Mouse (Mus musculus) limb, embryonic 10.5 days (tissue): ENCODE data around the gene Pak6. TPM values are rescaled to one million over a fixed set of nuclear protein-coding genes. Genes with fewer than 3 reads are reported as not detected.
A peak's percentile ranks its signal among the peaks of the same experiment; 100 is the strongest.

Experiments
- DNase-seq: peaks from one replicate; pipeline ENCODE4 v3.0.0-alpha.2; 2017; ENCODE audit warnings: low spot score
- H3K27ac ChIP-seq: fragments of 300-500 bp; sonication (generic); 2 replicates; pipeline ENCODE4 v1.5.1; 2016; ENCODE audit warnings: mild to moderate bottlenecking
- H3K27me3 ChIP-seq: fragments of 300-500 bp; sonication (generic); 2 replicates; pipeline ENCODE4 v1.6.1; 2016; ENCODE audit warnings: low read depth, mild to moderate bottlenecking; ENCODE audit not compliant: poor library complexity, severe bottlenecking
- H3K36me3 ChIP-seq: fragments of 300-500 bp; sonication (generic); 2 replicates; pipeline ENCODE4 v1.6.1; 2016; ENCODE audit warnings: mild to moderate bottlenecking, moderate library complexity
- H3K4me1 ChIP-seq: fragments of 300-500 bp; sonication (generic); 2 replicates; pipeline ENCODE4 v1.6.1; 2016
- H3K4me3 ChIP-seq: fragments of 300-500 bp; sonication (generic); 2 replicates; pipeline ENCODE4 v1.5.1; 2016; ENCODE audit warnings: mild to moderate bottlenecking, moderate library complexity
- H3K9me3 ChIP-seq: fragments of 300-500 bp; sonication (generic); replicated peaks from 2 replicates; pipeline ENCODE4 v1.6.1; 2016; ENCODE audit warnings: mild to moderate bottlenecking
- WGBS: fragments of 180-500 bp; shearing (Covaris S2); methylation state at CpG from one replicate; pipeline ENCODE4 v1.1.7; 2016; 5-methylcytosine and 5-hydroxymethylcytosine counted together
- polyA plus RNA-seq: library from polyadenylated mRNA; unstranded; fragments of >200 nt; fragmentation: Nextera tagmentation; extraction: Ambion mirVana; gene quantifications from 2 replicates; pipeline ENCODE4 v1.2.1, GENCODE M21; 2016

Gene Pak6
- polyA plus RNA-seq, 1 experiment from 2014 or later: 0.65 TPM

- H3K4me3 ChIP-seq: no peak overlapping the region
- peaks cover 79% of the 10 kb centered on the region for H3K27me3 ChIP-seq
- H3K27ac ChIP-seq: no peak overlapping the region
- no peaks in the 10 kb centered on the region for H3K36me3 ChIP-seq
- H3K9me3 ChIP-seq: no peaks in the 10 kb centered on the region
- H3K4me1 ChIP-seq: peaks cover 5% of the 10 kb centered on the region
- WGBS: 77% methylated on average over 1 of the region's 1 CpGs
- DNase-seq: no peak
Observed at GRCm38 (mm10) chr2:118671728-118672127, 8.6 kb downstream of the Pak6 start.

GRCm38 (mm10) chr2:118673686-118674465 is 10.8 kb downstream of the Pak6 start:
- 25% methylated on average over 15 of the region's 15 CpGs for WGBS

GRCm38 (mm10) chr2:118674500-118674899 is 11.4 kb downstream of the Pak6 start:
- Histone ChIP-seq H3K9me3 (no peaks in the 10 kb centered on the region), H3K27ac (no peak overlapping the region), H3K36me3 (no peaks in the 10 kb centered on the region), H3K4me1 (peaks cover 16% of the 10 kb centered on the region), H3K27me3 (peaks cover 99% of the 10 kb centered on the region), H3K4me3 (no peak overlapping the region)
- 7% methylated on average over 7 of the region's 7 CpGs for WGBS
- no peak for DNase-seq

More at GRCm38 (mm10) chr2:118673686-118674465, 10.8 kb downstream of the Pak6 start:
- H3K4me3 ChIP-seq: no peak overlapping the region
- no peaks in the 10 kb centered on the region for H3K36me3 ChIP-seq
- H3K27me3 ChIP-seq: peaks cover 99% of the 10 kb centered on the region
- peaks cover 16% of the 10 kb centered on the region for H3K4me1 ChIP-seq
- no peaks in the 10 kb centered on the region for H3K9me3 ChIP-seq
- DNase-seq: no peak
- no peak overlapping the region for H3K27ac ChIP-seq

GRCm38 (mm10) chr2:118676839-118677741 is 14.0 kb downstream of the Pak6 start:
- Histone ChIP-seq H3K36me3 (no peaks in the 10 kb centered on the region), H3K27ac (peak overlapping the region; percentile 54; the same call in 1 of the 2 replicates), H3K4me1 (peaks cover 16% of the 10 kb centered on the region), H3K27me3 (peaks cover 94% of the 10 kb centered on the region), H3K9me3 (no peaks in the 10 kb centered on the region), H3K4me3 (peak overlapping the region; percentile 56)
- peak; percentile 59 for DNase-seq
- WGBS: 1% methylated on average over 82 of the region's 89 CpGs

GRCm38 (mm10) chr2:118677817-118678216 is 14.7 kb downstream of the Pak6 start:
- H3K4me3 ChIP-seq: peak overlapping the region; percentile 56
- H3K36me3 ChIP-seq: no peaks in the 10 kb centered on the region
- H3K4me1 ChIP-seq: peaks cover 23% of the 10 kb centered on the region
- no peaks in the 10 kb centered on the region for H3K9me3 ChIP-seq
- no peak for DNase-seq
- H3K27ac ChIP-seq: peak overlapping the region; percentile 54; the same call in 1 of the 2 replicates
- peaks cover 93% of the 10 kb centered on the region for H3K27me3 ChIP-seq
- 8% methylated on average over 4 of the region's 4 CpGs for WGBS

GRCm38 (mm10) chr2:118679577-118679976 is 16.5 kb downstream of the Pak6 start:
- no peak overlapping the region for H3K4me3 ChIP-seq
- 84% methylated on average over 3 of the region's 3 CpGs for WGBS
- DNase-seq: no peak
- H3K9me3 ChIP-seq: no peaks in the 10 kb centered on the region
- H3K4me1 ChIP-seq: peaks cover 25% of the 10 kb centered on the region
- no peaks in the 10 kb centered on the region for H3K36me3 ChIP-seq
- peaks cover 80% of the 10 kb centered on the region for H3K27me3 ChIP-seq
- no peak overlapping the region for H3K27ac ChIP-seq

- Histone ChIP-seq H3K36me3 (no peaks in the 10 kb centered on the region), H3K4me1 (peaks cover 25% of the 10 kb centered on the region), H3K27ac (no peak overlapping the region), H3K9me3 (no peaks in the 10 kb centered on the region), H3K4me3 (no peak overlapping the region), H3K27me3 (peaks cover 67% of the 10 kb centered on the region)
- no peak for DNase-seq
- WGBS: 92% methylated on average over 6 of the region's 6 CpGs
Observed at GRCm38 (mm10) chr2:118680926-118681325, 17.8 kb downstream of the Pak6 start.

- Histone ChIP-seq H3K27ac (no peak overlapping the region; the same call in 1 of the 2 replicates), H3K4me3 (no peak overlapping the region), H3K9me3 (no peaks in the 10 kb centered on the region), H3K4me1 (peaks cover 14% of the 10 kb centered on the region), H3K27me3 (peaks cover 49% of the 10 kb centered on the region), H3K36me3 (no peaks in the 10 kb centered on the region)
- no peak for DNase-seq
- 40% methylated on average over 8 of the region's 8 CpGs for WGBS
Observed at GRCm38 (mm10) chr2:118682544-118683260, 19.6 kb downstream of the Pak6 start.

GRCm38 (mm10) chr2:118685088-118685487 is 22.0 kb downstream of the Pak6 start:
- no peaks in the 10 kb centered on the region for H3K36me3 ChIP-seq
- H3K27ac ChIP-seq: no peak overlapping the region
- H3K4me3 ChIP-seq: no peak overlapping the region
- no peak for DNase-seq
- WGBS: 90% methylated on average over 4 of the region's 4 CpGs
- peaks cover 12% of the 10 kb centered on the region for H3K4me1 ChIP-seq
- no peaks in the 10 kb centered on the region for H3K9me3 ChIP-seq
- peaks cover 37% of the 10 kb centered on the region for H3K27me3 ChIP-seq

GRCm38 (mm10) chr2:118686693-118687092 is 23.6 kb downstream of the Pak6 start:
- Histone ChIP-seq H3K4me1 (peaks cover 12% of the 10 kb centered on the region), H3K9me3 (no peaks in the 10 kb centered on the region), H3K36me3 (no peaks in the 10 kb centered on the region), H3K4me3 (no peak overlapping the region), H3K27ac (no peak overlapping the region), H3K27me3 (peaks cover 29% of the 10 kb centered on the region; the same call in 1 of the 2 replicates)
- DNase-seq: no peak
- 82% methylated on average over 8 of the region's 8 CpGs for WGBS

- no peak overlapping the region for H3K27ac ChIP-seq
- H3K9me3 ChIP-seq: no peaks in the 10 kb centered on the region
- DNase-seq: no peak
- H3K4me1 ChIP-seq: 0 out of 2 replicates have a peak, but pooled peaks cover 2% of the 10 kb centered on the region
- H3K27me3 ChIP-seq: peaks cover 34% of the 10 kb centered on the region; the same call in 1 of the 2 replicates
- 92% methylated on average over 3 of the region's 3 CpGs for WGBS
- H3K36me3 ChIP-seq: no peaks in the 10 kb centered on the region
- no peak overlapping the region for H3K4me3 ChIP-seq
Observed at GRCm38 (mm10) chr2:118687791-118688190, 24.7 kb downstream of the Pak6 start.

GRCm38 (mm10) chr2:118689875-118690274 is 26.8 kb downstream of the Pak6 start:
- H3K27me3 ChIP-seq: peaks cover 48% of the 10 kb centered on the region
- no peak overlapping the region for H3K4me3 ChIP-seq
- DNase-seq: no peak
- H3K4me1 ChIP-seq: no peaks in the 10 kb centered on the region
- H3K9me3 ChIP-seq: no peaks in the 10 kb centered on the region
- no peaks in the 10 kb centered on the region for H3K36me3 ChIP-seq
- 79% methylated on average over 10 of the region's 10 CpGs for WGBS
- no peak overlapping the region for H3K27ac ChIP-seq
